Mouse (Mus musculus) cortical plate, adult 2 months (tissue): ENCODE results near the gene Fgfr2. TPM values are rescaled to one million over a fixed set of nuclear protein-coding genes. Genes with fewer than 3 reads are reported as not detected.
A peak's percentile ranks its signal among the peaks of the same experiment; 100 is the strongest.

Experiments used
- H3K27ac ChIP-seq: fragments of 200-500 bp; 2 replicates; pipeline ENCODE4 v1.5.1; 2012; ENCODE audit warnings: low read length, control low read depth, inconsistent platforms; ENCODE audit not compliant: insufficient read depth
- H3K4me1 ChIP-seq: fragments of 200-500 bp; 2 replicates; pipeline ENCODE4 v1.6.1; 2011; ENCODE audit warnings: low read length; ENCODE audit not compliant: control insufficient read depth, insufficient read depth
- H3K4me3 ChIP-seq: fragments of 200-500 bp; 2 replicates; pipeline ENCODE4 v1.5.1; 2011; ENCODE audit warnings: mild to moderate bottlenecking, low read length, control low read depth; ENCODE audit not compliant: insufficient read depth
- CTCF ChIP-seq: fragments of 200-500 bp; IDR thresholded peaks from 2 replicates; pipeline ENCODE4 v1.5.1; 2011; ENCODE audit warnings: mild to moderate bottlenecking, control low read depth, low read length; ENCODE audit not compliant: insufficient read depth; ENCODE audit errors: extremely low read depth
- POLR2A ChIP-seq: fragments of 200-500 bp; IDR thresholded peaks from 2 replicates; pipeline ENCODE4 v1.6.1; 2011; ENCODE audit warnings: mild to moderate bottlenecking, low read length, control low read depth; ENCODE audit not compliant: insufficient read depth; ENCODE audit errors: extremely low read depth
- polyA plus RNA-seq: library from polyadenylated mRNA; depleted of rRNA; stranded (reverse); fragments of >200 nt; gene quantifications from 2 replicates; pipeline ENCODE4 v1.2.3, GENCODE M21; 2012

The Fgfr2 gene
- polyA plus RNA-seq, 1 experiment = 50.4 TPM

DNA sequence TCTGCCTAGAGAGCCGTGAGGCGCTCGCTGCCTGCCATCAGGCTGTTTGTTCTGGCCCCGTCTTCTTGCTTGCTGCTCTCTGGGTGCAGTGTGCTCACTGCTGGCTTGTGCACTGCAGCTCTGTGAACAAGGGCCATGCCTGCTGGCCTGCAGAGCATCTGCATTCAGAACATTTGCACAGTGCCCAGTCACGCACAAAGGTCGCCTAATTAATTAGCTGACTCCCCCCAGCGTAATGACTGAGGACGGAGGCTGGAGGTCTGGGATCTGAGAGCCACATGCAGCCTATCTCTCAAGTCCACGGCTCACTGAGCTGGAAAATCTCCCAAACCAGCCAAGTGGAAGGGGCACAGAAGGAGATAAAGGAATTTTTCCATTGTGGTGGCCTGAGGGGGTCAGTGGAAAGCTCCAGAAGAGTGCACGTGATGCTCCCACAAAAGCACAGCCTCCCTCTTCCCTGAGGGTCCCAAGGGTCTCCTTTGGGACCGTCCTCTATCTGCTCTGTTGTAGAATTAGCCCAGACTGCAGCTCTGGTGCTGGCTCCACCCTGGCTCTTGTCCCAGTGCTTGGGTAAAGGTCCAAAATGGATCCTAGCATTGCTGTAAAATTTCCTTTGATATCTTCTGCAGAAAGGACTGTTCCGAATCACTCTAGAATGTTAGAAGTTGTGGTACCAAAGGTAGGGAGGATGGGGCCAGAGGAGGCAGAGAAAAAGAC, 2285.1 kb downstream of the Fgfr2 start:
- peaks cover 6% of the 10 kb centered on the region for H3K4me1 ChIP-seq
- H3K27ac ChIP-seq = no peak overlapping the region
- no peak for TF ChIP-seq POLR2A
- TF ChIP-seq CTCF = no peak
- H3K4me3 ChIP-seq = no peak overlapping the region

DNA sequence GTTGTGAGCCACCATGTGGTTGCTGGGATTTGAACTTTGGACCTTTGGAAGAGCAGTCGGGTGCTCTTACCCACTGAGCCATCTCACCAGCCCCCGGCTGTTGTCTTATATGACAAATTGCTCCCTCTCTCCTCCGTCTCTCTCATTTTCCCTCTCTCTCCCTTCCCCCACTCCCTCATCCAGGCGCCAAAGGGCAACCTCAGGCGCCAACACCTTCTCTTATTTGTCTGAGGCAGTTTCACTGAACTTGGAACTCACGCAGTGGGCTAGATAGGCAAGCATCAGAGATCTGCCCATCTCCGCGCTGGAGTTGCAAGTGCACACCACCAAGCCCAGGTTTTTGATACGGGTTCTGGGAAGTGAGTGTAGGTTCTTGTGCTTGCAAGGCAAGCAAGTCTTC, 2287.1 kb downstream of the Fgfr2 start:
- Histone ChIP-seq H3K4me1 (peaks cover 6% of the 10 kb centered on the region), H3K27ac (no peak overlapping the region), H3K4me3 (no peak overlapping the region)
- TF ChIP-seq CTCF (no peak), POLR2A (no peak)

DNA sequence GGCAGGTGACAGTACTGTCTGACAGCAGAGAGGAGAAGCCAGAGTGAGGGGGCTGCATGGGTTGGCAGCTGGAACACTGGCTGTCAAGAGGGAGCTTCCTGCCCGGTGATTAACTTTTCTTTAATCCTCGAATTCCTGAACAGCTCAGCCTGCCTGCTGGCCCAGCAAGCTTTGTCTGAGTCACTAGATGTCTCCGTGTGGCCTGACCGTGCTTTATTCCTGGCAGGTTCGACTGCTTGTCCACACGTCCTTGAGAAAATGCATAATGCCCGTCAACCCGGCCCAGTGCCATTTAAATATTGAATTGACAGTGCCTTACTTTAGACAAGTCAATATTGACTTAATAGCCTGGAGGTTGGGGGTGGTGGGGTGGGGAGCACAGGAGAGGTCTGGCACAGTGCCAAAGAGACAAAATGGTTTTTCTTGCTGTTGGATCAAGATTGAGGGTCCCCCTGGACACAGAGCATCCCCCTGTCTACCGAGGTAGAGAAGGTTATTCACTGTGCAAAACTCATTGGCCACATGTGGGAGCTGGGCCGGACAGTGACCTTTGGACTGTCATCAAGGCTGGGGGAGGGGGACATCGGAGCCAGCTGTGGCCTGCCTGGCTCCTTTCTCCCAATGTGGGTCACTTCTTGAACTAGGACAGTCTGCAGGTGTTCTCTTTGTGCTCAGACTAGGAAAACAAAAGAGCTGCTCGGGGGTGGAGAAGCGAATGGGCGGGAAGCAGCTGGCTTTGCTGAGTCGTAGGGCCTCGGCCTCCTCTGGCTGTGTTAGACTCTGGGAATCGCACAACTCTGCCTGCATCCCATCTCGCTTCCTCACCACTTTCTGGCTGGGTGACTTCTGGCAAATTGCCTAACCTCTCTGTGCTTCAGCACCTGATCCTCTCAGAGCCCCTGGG, 2287.9 kb downstream of the Fgfr2 start:
- Histone ChIP-seq H3K4me1 (peaks cover 6% of the 10 kb centered on the region), H3K27ac (no peak overlapping the region), H3K4me3 (no peak overlapping the region)
- TF ChIP-seq POLR2A (no peak), CTCF (no peak)

DNA sequence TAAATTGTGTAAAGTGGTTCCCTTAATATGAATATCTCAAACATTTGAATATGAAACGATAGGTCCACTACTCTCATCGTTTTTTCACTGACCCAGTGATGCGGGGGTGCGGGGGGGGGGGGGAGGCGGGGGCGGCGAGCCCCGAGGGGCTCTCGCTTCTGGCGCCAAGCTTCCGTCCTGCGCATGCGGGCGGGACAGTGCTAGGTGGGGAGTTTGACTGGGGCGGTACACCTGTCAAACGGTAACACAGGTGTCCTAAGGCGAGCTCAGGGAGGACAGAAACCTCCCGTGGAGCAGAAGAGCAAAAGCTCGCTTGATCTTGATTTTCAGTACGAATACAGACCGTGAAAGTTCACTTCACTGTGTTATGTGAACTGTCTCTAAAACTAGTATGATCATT, 2288.9 kb downstream of the Fgfr2 start:
- Histone ChIP-seq H3K4me3 (no peak overlapping the region), H3K27ac (no peak overlapping the region), H3K4me1 (peaks cover 6% of the 10 kb centered on the region)
- TF ChIP-seq CTCF = no peak

DNA sequence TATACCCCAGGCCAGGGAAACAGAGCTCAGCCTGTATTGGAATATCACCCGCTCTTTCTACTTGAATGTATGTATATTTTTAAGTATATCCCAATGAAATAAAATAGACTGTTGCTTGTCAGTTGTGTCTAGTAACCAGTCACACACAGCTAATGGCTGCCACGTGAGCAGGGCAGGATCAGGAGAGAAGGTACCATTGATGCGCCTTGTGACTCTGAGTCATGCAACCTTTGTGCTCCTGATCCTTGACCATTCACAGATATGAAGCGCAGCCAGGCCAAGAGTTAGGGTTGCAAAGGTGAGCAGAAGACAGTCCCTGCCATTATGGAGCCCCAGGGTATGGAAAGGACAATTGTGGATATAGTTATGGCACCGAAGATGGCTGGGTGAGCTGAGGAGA, 2291.6 kb downstream of the Fgfr2 start:
- TF ChIP-seq CTCF (no peak), POLR2A (no peak)
- Histone ChIP-seq H3K4me1 (peaks cover 4% of the 10 kb centered on the region; the same call in 1 of the 2 replicates), H3K4me3 (no peak overlapping the region), H3K27ac (no peak overlapping the region)

DNA sequence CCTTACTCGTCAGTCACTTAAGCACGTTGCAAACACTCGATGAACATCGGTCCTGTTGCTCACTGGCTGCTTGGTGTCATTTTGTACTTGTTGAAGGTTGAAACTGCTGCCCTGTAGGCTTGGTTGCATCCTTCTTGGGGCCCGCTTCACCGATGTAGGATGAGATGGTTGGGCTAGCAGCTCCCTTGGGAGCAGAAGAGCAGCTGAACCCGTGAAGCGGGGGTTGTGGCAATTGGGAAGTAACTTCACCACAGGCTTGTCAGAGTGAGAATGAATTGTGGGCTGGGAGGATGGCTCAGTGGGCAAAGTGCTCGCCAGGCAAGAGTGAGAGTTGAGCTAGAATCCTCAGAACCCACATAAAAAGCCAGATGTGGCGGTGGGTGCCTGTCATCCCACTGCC, 2294.7 kb downstream of the Fgfr2 start:
- H3K4me3 ChIP-seq = no peak overlapping the region
- TF ChIP-seq CTCF (no peak), POLR2A (no peak)
- H3K4me1 ChIP-seq = no peaks in the 10 kb centered on the region

DNA sequence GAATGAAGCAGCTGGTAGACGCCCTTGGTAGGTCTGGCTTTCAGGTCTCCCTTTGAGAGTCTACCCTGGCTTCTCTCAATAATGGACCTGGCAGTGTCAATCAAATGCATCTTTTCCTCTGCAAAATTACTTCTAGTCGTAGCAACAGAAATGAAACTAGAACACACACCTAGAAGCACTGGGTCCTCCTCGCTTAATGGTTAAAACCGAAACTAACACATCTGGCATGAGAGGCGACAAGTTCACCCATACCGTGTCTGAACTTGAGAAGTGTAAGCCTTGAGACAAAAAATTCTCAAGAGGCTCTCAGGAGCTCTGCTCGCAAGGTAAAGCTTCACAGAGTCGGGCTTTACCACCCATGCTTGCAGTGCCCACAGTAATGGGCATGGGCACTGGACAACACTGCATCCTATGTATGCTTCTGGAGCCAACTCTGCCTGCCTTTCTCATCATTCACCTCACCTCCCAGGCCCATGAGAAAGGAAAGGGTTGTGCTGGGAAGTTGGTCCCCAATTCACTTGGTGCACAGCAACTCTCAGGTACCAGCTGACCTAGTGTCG, 2295.2 kb downstream of the Fgfr2 start:
- Histone ChIP-seq H3K4me3 (no peak overlapping the region), H3K27ac (no peak overlapping the region), H3K4me1 (no peaks in the 10 kb centered on the region)
- TF ChIP-seq CTCF (no peak), POLR2A (no peak)

More for the DNA sequence above, 2294.7 kb downstream of the Fgfr2 start:
- H3K27ac ChIP-seq = no peak overlapping the region

DNA sequence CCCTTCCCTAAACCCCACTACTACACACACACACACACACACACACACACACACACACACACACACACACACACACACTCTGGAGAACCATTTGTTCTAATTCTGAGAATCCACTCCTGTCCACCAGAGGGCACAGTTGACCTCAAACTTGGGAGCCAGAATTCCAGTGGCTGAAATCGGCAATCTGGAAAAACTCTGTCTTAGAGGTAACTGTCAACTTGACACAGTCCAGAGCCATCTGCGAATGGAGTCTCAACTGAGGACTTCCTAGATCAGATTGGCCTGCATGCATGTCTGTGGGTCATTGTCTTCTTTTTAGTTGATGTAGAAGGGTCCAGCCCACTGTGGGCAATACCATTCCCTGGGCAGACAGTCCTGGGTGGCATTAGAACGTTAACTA, 2295.7 kb downstream of the Fgfr2 start:
- no peak overlapping the region for H3K4me3 ChIP-seq
- H3K4me1 ChIP-seq = no peaks in the 10 kb centered on the region
- H3K27ac ChIP-seq = no peak overlapping the region
- TF ChIP-seq POLR2A (no peak), CTCF (peak; percentile 74)

DNA sequence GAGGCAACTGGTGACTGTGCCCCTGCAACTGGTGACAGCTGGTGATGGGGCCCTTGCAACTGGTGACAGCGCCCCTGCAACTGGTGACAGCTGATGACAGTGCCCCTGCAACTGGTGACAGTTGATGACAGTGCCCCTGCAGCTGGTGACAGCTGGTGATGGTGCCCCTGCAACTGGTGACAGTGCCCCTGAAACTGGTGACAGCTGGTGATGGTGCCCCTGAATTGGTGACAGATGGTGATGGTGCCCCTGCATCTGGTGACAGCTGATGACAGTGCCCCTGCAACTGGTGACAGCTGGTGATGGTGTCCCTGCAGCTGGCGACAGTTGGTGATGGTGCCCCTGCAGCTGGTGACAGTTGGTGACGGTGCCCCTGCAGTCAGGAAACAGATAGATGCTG, 2296.8 kb downstream of the Fgfr2 start:
- Histone ChIP-seq H3K4me1 (no peaks in the 10 kb centered on the region), H3K4me3 (no peak overlapping the region), H3K27ac (no peak overlapping the region)
- TF ChIP-seq CTCF (no peak), POLR2A (no peak)

DNA sequence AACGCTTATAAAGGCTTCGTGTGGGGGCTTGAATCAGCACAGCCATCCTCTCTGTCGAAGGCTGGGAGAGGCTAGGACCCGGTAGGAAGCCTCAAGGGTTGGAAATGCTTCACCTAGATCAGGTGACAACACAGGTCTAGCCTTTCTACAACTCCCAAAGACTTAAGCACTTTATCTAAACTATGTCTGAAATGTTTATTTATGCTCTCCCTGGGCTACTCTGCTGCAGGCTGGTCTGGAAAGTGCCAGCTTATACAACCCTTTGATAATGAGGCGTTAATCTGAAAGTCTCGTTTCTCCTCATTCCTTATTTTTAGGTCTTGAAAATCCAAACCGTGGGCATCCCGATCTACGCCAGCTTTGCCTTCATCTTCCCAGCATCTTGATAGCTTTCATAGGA, 2299.2 kb downstream of the Fgfr2 start:
- Histone ChIP-seq H3K27ac (no peak overlapping the region), H3K4me1 (peaks cover under 1% of the 10 kb centered on the region; the same call in 1 of the 2 replicates), H3K4me3 (no peak overlapping the region)
- TF ChIP-seq POLR2A = no peak
- TF ChIP-seq CTCF = no peak
